Mouse (Mus musculus) midbrain, embryonic 16.5 days (tissue): ENCODE measurements around the gene Grm5. TPM values are rescaled to one million over a fixed set of nuclear protein-coding genes. Genes with fewer than 3 reads are reported as not detected.

ENCODE experiments used
- ATAC-seq: fragments of 200-750 bp; cut with Nextera tagmentation; 2 replicates; pipeline ENCODE4 v1.8.0; 2017; ENCODE audit warnings: moderate TSS enrichment
- H3K27ac ChIP-seq: fragments of 300-500 bp; sonication (generic); 2 replicates; pipeline ENCODE4 v1.5.1; 2014; ENCODE audit warnings: mild to moderate bottlenecking, low read length, mixed read lengths
- H3K27me3 ChIP-seq: fragments of 300-500 bp; sonication (generic); 2 replicates; pipeline ENCODE4 v1.6.1; 2014; ENCODE audit warnings: low read depth, low read length, mixed read lengths; ENCODE audit not compliant: control insufficient read depth, insufficient read depth
- H3K36me3 ChIP-seq: fragments of 300-500 bp; sonication (generic); 2 replicates; pipeline ENCODE4 v1.6.1; 2014; ENCODE audit warnings: mild to moderate bottlenecking, low read length, moderate library complexity, mixed read lengths; ENCODE audit not compliant: control insufficient read depth, insufficient read depth
- H3K4me1 ChIP-seq: fragments of 300-500 bp; sonication (generic); 2 replicates; pipeline ENCODE4 v1.6.1; 2014; ENCODE audit warnings: mild to moderate bottlenecking, low read length, mixed read lengths; ENCODE audit not compliant: control insufficient read depth, insufficient read depth
- H3K4me2 ChIP-seq: fragments of 300-500 bp; sonication (generic); 2 replicates; pipeline ENCODE4 v1.6.1; 2014; ENCODE audit warnings: mild to moderate bottlenecking, low read length, mixed read lengths
- H3K4me3 ChIP-seq: fragments of 300-500 bp; sonication (generic); 2 replicates; pipeline ENCODE4 v1.5.1; 2014; ENCODE audit warnings: low read depth, mild to moderate bottlenecking, low read length, moderate library complexity, mixed read lengths
- H3K9ac ChIP-seq: fragments of 300-500 bp; sonication (generic); 2 replicates; pipeline ENCODE4 v1.6.1; 2014; ENCODE audit warnings: low read depth, low read length, mixed read lengths
- H3K9me3 ChIP-seq: fragments of 300-500 bp; sonication (generic); replicated peaks from 2 replicates; pipeline ENCODE4 v1.6.1; 2014; ENCODE audit warnings: mild to moderate bottlenecking, low read length, mixed read lengths; ENCODE audit not compliant: control insufficient read depth, poor library complexity, severe bottlenecking
- WGBS: fragments of 180-500 bp; shearing (Covaris S2); extraction: QIAGEN DNeasy Blood & Tissue Kit; methylation state at CpG from one replicate; pipeline ENCODE4 v1.1.7; 2014; 5-methylcytosine and 5-hydroxymethylcytosine counted together
- polyA plus RNA-seq: library from polyadenylated mRNA; unstranded; fragments of >200 nt; fragmentation: Nextera tagmentation; extraction: Ambion mirVana; gene quantifications from 2 replicates; pipeline ENCODE4 v1.2.1, GENCODE M21; 2015

The Grm5 gene
- 59.6 and 66.9 TPM in 2 replicates for polyA plus RNA-seq

DNA sequence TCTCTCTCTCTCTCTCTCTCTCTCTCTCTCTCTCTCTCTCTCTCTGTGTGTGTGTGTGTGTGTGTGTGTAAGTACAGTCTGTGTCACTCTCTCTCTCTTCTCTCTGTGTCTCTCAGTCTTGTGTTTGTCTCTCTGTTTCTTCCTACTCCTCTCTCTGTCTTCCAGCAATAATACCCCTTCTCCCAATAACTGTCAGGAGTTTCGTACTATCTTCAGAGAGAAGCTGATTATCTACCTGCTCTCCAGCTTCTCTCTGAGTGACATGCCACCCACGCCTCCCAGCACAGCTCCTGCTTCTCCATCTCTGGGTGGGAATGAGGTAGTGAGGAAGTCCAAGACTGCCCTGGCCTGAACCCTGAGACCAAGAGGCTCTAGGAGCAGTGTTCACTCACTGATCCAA is at the start of gene Grm5:
Grm5 (plus strand) TSS at position 301 of the 400 bp plus-strand sequence.
- WGBS, result 11% methylated on average over 2 of the region's 2 CpGs
- Histone ChIP-seq H3K27me3 (no peaks in the 10 kb centered on the region), H3K4me1 (peaks cover 8% of the 10 kb centered on the region), H3K4me2 (peak within 1 kb of the TSS; percentile 87), H3K9ac (peak within 1 kb of the TSS; percentile 80), H3K4me3 (peak within 1 kb of the TSS; percentile 54), H3K27ac (peak within 1 kb of the TSS; percentile 93), H3K9me3 (no peaks in the 10 kb centered on the region), H3K36me3 (no peaks in the 10 kb centered on the region)
- ATAC-seq, result no peak

DNA sequence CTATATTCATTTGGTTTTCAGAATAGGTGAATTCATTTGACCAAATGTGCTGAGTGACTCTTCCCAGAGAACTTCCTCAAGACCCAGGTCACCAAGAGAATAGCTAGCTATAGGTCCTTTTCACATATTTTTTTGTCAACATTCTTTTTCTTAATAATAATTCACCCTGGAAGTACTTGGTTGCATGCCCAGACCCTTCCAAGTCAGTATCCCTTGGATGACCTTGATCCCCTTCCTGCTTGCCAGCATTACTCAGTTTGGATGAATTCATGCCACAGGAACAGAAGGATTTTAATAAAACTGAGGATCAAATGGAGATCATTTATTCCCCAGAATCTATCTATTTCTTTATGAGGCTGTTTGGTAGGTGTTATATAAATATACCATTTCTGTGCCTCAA is 44.9 kb upstream of the Grm5 start:
- no peak overlapping the region for H3K27ac ChIP-seq
- H3K27me3 ChIP-seq, result no peaks in the 10 kb centered on the region
- ATAC-seq, result no peak
- H3K4me2 ChIP-seq, result no peak overlapping the region
- H3K9ac ChIP-seq, result no peak overlapping the region
- H3K9me3 ChIP-seq, result no peaks in the 10 kb centered on the region
- no peaks in the 10 kb centered on the region for H3K36me3 ChIP-seq
- H3K4me1 ChIP-seq, result no peaks in the 10 kb centered on the region
- H3K4me3 ChIP-seq, result no peak overlapping the region

DNA sequence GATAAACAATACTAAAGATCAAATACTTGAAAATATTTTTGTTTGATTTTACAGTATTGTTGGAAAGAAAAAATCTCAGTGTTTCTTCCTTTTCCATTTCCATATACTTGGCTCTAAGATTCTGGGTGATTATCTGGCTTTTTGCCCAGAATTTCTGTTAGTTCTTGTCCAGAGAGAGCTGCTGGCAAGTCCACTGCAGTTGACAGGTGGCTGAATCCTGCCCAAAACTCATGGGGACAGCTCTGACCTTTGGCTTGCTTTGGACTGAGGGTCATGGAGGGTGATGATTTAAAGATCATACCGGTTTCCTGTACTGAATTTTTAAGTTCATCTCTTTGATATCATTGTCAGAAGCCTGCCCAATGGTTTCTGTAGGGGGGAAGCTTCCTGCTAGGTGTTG is 18.7 kb upstream of the Grm5 start:
- no peak overlapping the region for H3K4me2 ChIP-seq
- no peak overlapping the region for H3K9ac ChIP-seq
- H3K27me3 ChIP-seq, result no peaks in the 10 kb centered on the region
- H3K36me3 ChIP-seq, result no peaks in the 10 kb centered on the region
- H3K4me3 ChIP-seq, result no peak overlapping the region
- no peak overlapping the region for H3K27ac ChIP-seq
- no peak for ATAC-seq
- no peaks in the 10 kb centered on the region for H3K9me3 ChIP-seq
- WGBS, result 70% methylated on average over 1 of the region's 1 CpGs
- no peaks in the 10 kb centered on the region for H3K4me1 ChIP-seq

DNA sequence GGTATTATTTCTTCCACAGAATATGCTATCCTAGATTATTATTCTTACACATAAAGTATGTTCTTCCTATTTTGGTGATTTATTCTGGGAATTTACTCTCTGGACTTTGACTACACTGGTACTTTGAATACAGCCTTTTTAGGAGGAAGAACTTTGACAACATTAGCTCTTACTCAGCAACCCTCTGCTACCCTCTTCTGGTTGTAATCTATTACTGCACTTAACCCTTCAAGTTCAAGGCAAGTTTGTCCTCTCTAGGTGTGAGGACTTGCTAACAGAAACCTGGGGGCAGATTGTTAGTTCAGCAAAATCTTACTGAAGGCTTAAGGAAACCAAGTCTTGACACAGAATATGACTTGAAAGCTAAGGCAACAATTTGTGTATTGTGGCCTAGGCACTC is 17.5 kb upstream of the Grm5 start:
- Histone ChIP-seq H3K4me2 (no peak overlapping the region), H3K4me3 (no peak overlapping the region), H3K27ac (no peak overlapping the region), H3K36me3 (no peaks in the 10 kb centered on the region), H3K4me1 (no peaks in the 10 kb centered on the region), H3K27me3 (no peaks in the 10 kb centered on the region), H3K9ac (no peak overlapping the region), H3K9me3 (no peaks in the 10 kb centered on the region)
- no peak for ATAC-seq

DNA sequence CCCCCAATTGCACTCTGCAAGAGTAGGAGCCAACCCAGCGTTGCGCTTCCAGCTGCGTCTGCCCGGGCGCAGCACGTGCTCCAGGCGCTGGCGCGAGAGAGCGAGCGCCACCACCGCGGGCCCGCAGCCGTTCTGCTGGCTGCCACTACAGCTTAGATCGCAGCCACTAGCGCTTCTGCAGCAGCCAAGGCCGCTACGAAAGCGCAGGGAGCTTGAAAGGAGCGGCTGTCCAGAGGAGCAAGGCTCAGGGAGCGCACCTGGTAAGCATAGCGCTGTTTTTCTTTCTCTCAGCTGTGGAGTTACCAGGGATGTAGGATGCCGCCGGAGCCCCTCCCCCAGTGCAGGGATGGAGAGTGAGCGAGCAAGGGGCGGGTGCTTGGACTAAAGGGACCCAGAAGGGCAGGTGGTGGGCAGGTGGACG is 323 bp downstream of the Grm5 start:
- no peaks in the 10 kb centered on the region for H3K9me3 ChIP-seq
- peak overlapping the region; percentile 54 for H3K4me3 ChIP-seq
- peak overlapping the region; percentile 87 for H3K4me2 ChIP-seq
- ATAC-seq, result peak; percentile 95
- no peaks in the 10 kb centered on the region for H3K36me3 ChIP-seq
- WGBS, result 2% methylated on average over 28 of the region's 28 CpGs
- H3K27ac ChIP-seq, result peak overlapping the region; percentile 93
- peak overlapping the region; percentile 80 for H3K9ac ChIP-seq
- H3K4me1 ChIP-seq, result peaks cover 8% of the 10 kb centered on the region
- H3K27me3 ChIP-seq, result no peaks in the 10 kb centered on the region

DNA sequence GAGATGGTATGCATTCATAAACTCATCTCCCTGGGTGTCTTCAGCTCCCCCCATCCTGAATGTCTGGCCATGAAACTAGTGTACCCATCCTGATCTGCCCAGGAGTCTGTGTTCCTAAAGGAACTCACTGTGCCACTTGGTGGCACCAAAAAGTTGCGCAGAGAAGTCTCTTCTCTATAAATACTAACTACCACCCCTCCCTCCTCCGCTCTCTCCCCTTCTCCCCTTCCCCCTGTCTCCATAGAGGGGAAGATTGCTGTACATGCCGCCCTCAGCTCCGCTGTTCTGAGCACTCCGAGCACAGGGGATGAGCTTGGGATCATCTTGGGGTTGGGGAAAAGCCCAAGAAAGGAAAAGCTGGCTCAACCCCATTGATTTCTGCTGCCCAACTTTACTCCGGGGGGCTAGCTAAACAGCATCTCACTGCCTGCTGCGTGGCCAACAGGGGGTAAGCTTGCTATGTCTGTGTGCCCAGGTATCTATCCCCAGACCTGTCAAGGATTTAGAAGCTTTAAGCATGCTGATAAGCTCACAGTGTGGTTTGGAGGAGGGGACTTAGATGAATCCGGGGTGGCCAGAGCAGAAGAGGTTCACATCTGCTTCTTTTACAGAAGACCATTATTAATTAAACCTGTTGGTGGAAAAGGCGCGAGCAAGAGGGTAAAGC is 2.4 kb downstream of the Grm5 start:
- Histone ChIP-seq H3K36me3 (no peaks in the 10 kb centered on the region), H3K9me3 (no peaks in the 10 kb centered on the region), H3K27me3 (no peaks in the 10 kb centered on the region), H3K4me1 (peaks cover 8% of the 10 kb centered on the region), H3K27ac (peak overlapping the region; percentile 68), H3K9ac (peak overlapping the region; percentile 56), H3K4me2 (peak overlapping the region; percentile 87), H3K4me3 (peak overlapping the region; percentile 54)
- 8% methylated on average over 10 of the region's 10 CpGs for WGBS
- peak; percentile 78 for ATAC-seq

DNA sequence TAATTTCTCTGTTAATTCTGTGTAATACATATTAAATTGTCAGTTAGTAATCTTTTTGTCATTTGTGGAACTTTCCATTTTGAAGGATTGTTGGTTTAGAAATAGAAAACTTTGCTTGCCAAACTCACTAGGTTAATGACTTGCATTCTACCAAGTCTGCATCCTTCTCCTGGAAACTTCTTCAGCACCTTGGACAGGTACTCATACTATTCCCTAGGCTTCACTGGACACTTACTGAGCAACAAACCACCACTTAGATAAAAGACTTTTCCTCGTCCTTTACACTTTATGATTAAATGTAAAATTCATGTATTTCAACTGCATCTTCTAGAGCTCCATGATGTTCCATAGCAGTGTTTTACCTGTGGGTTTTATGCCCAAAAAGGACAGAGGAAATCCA is 4.0 kb downstream of the Grm5 start:
- H3K27ac ChIP-seq, result no peak overlapping the region
- H3K27me3 ChIP-seq, result no peaks in the 10 kb centered on the region
- no peak overlapping the region for H3K4me3 ChIP-seq
- no peaks in the 10 kb centered on the region for H3K9me3 ChIP-seq
- no peak for ATAC-seq
- 37% methylated on average over 1 of the region's 1 CpGs for WGBS
- no peak overlapping the region for H3K9ac ChIP-seq
- H3K36me3 ChIP-seq, result no peaks in the 10 kb centered on the region
- peaks cover 8% of the 10 kb centered on the region for H3K4me1 ChIP-seq
- peak overlapping the region; percentile 87 for H3K4me2 ChIP-seq

DNA sequence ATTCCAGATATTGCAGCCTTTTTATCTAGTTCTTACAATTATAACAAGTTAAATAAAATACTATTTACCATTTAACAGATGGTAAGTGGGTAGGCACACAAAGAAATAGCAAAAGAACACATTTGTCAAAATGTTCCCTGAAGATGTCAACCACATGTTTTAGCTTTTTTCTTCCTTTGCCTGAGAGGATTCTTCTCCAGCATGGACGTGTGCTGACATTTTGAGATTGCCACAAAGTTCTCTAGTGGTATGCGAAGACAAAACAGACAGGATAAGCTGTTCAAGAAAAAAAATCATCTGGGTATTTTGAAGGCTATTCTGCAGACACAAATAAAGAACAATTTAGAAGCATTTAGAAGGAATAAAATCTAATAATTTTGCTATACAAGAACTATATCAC is 42.3 kb downstream of the Grm5 start:
- no peaks in the 10 kb centered on the region for H3K9me3 ChIP-seq
- H3K27ac ChIP-seq, result no peak overlapping the region
- no peak overlapping the region for H3K4me3 ChIP-seq
- 81% methylated on average over 2 of the region's 2 CpGs for WGBS
- H3K4me1 ChIP-seq, result no peaks in the 10 kb centered on the region
- H3K9ac ChIP-seq, result no peak overlapping the region
- no peak for ATAC-seq
- no peaks in the 10 kb centered on the region for H3K36me3 ChIP-seq
- no peaks in the 10 kb centered on the region for H3K27me3 ChIP-seq
- H3K4me2 ChIP-seq, result no peak overlapping the region

DNA sequence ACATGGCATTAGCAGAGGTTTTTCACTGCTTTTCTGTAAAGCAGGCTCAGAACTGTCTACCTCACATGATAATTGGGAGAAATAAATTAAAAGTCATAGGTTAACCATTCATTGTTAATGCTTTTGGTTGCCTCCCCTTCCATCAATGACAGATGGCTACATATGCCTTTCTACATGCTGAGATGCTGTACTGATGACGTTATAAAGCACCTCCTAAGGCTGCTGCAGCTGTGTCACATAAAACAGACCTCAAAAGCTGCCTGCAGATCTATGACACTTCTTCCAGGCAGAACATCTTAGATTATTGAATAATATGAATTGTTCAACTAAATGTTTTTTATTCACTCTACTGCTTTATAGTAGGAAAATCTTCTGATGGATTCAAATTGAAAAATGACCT is 51.6 kb downstream of the Grm5 start:
- WGBS, result 30% methylated on average over 1 of the region's 1 CpGs
- no peaks in the 10 kb centered on the region for H3K9me3 ChIP-seq
- no peak for ATAC-seq

More for the DNA sequence above, 51.6 kb downstream of the Grm5 start:
- Histone ChIP-seq H3K4me2 (no peak overlapping the region), H3K36me3 (no peaks in the 10 kb centered on the region), H3K27ac (no peak overlapping the region), H3K9ac (no peak overlapping the region), H3K27me3 (no peaks in the 10 kb centered on the region), H3K4me1 (no peaks in the 10 kb centered on the region), H3K4me3 (no peak overlapping the region)
